Mouse (Mus musculus): ENCODE data around the gene Ncf2. TPM values are rescaled to one million over a fixed set of nuclear protein-coding genes. Genes with fewer than 3 reads are reported as not detected.

The Ncf2 gene
- total RNA-seq, 2 experiments from 2014 or later, result 102 to 136 TPM

DNA sequence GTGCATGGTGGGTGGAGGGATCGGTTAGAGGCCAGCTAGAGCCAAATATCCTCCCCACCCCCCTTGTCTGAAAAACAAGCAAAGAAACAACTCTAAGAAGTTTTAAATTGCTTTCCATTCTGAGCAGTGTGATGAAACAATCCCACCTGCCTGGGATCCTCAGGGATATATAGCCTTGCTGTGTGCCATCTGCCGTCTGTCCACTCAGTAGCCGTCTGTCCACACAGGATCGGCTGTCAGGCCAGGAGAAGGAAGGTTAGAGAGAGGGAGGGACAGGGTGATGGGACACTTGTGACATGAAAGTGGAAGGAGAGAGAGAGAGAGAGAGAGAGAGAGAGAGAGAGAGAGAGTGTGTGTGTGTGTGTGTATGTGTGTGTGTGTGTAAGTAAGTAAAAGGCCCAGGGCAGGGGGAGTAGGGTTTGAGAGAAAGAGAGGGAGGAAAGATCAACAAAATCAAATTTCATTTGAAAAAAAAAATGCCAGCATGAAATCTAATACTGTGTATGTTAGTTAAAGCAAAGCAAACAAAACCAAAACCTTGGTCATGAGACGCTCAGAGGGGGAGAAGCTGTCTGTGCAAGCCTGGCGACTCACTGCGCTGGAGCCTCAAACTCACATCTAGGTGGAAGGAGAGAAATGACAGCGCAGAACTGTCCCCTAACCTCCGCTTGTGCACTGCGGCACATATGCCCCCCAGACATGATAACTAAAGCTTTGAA is 28.8 kb downstream of the Ncf2 start:
- no peak for ATAC-seq (replicated peaks; ENCODE audit: poor library complexity, severe bottlenecking)

DNA sequence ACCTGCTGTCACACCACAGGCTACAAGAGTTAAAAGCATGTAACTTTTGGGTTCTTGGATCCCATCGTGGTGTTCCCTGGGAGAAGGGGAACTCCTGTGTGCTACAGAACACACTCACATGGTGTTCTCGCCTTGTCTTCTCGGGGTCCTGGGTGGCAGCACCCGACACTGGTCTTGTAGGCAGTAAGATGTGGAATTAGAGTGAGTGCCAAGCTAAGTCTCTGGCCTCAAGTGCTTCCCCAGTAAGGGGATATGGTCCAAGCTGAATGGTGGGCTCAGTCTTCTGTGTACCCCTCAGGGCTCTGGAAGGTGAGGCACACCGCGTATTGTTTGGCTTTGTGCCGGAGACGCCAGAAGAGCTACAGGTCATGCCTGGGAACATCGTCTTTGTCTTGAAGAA is 30.1 kb downstream of the Ncf2 start:
- no peak for ATAC-seq (replicated peaks; ENCODE audit: poor library complexity, severe bottlenecking)

DNA sequence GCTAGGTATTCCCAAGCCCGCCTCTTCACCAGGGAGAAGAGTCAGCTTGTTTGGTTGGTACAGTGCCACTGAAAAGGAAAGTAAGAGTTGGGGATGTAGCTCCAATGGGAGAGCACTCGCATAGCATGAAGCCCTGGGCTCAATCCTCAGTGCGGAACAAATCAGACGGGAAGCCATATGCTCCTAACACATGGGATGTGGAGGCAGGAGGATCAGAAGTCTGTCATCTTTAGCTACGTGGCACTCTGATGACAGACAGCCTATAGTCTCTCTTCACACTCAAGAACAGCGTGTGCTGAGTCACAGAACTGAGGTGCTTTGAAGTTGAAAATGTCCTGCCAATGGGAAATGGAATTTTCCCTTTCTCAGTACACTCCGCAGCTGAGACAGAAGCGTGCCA is 31.0 kb downstream of the Ncf2 start:
- ATAC-seq (replicated peaks; ENCODE audit: poor library complexity, severe bottlenecking), result no peak

GRCm38 (mm10) chr1:152831619-152832018 is 31.6 kb downstream of the Ncf2 start:
- no peak for ATAC-seq (replicated peaks; ENCODE audit: poor library complexity, severe bottlenecking)

- peak; percentile 88 for ATAC-seq (replicated peaks; ENCODE audit: poor library complexity, severe bottlenecking)
These were observed 32.3 kb downstream of the Ncf2 start for GRCm38 (mm10) chr1:152832316-152832715.

- ATAC-seq (replicated peaks; ENCODE audit: poor library complexity, severe bottlenecking), result no peak
These were observed 35.1 kb downstream of the Ncf2 start for GRCm38 (mm10) chr1:152835061-152835460.

- peak; percentile 57 for ATAC-seq (replicated peaks; ENCODE audit: poor library complexity, severe bottlenecking)
These were observed 38.2 kb downstream of the Ncf2 start for GRCm38 (mm10) chr1:152838026-152838702.

DNA sequence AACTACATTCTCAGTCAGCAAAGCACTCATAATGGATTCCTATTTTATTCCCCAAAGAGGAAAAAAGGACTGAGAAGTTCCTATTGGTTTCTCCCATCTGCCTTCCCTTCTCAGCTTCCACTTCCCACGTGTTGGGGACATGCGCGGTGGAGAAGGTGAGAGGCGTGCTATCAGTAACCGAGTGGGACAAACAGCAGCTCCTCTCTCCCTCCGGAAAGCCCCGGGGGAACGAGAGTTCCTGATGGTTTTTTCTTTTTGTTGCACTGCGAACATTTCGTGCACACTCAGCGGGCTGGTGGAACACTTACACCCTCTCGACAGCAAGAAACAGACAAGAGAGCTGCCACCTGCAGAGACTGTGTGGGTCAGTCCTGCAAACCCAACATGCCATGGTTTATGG is 38.8 kb downstream of the Ncf2 start:
- ATAC-seq (replicated peaks; ENCODE audit: poor library complexity, severe bottlenecking), result no peak

DNA sequence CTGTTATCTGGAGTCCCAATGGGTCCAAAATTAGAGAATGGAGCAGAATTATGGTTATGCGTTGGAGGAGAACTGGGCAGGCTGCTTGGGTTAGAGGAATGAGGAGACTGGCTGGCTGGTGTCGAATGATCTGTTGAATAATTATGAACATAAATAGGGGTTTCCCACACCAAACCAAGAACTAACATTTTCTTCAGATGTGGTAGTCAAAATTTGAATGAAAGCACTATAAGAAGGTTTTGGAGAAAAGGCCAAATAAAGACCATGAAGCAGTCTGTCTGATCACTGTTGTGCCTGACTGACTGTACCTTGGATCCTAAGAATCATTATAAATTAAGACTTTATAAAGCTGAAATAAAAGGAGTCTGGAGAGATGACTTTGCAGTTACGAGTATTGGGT is 40.3 kb downstream of the Ncf2 start:
- ATAC-seq (replicated peaks; ENCODE audit: poor library complexity, severe bottlenecking), result no peak

DNA sequence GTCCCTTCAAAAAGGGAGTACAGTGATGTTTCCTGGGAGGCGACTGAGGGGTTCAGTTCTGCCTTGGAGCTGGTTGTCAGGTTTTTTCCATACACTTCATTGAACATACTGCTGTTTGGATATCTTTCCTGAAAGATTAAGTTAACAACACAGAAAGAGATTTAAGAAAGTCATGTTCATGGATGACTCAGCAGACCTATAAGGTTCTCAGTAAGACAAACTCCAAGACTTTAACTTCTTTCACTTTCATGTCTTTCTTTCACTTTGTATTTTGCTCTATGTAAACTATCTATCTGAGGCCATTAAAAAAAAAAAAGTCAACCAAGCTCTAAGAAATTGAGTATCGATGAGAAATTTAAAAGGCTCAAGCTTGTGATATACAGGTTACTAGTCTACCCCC is 41.1 kb downstream of the Ncf2 start:
- ATAC-seq (replicated peaks; ENCODE audit: poor library complexity, severe bottlenecking), result no peak

- no peak for ATAC-seq (replicated peaks; ENCODE audit: poor library complexity, severe bottlenecking)
These were observed 44.6 kb downstream of the Ncf2 start for GRCm38 (mm10) chr1:152844634-152845033.

GRCm38 (mm10) chr1:152845211-152845730 is 45.3 kb downstream of the Ncf2 start:
- ATAC-seq (replicated peaks; ENCODE audit: poor library complexity, severe bottlenecking), result no peak

- ATAC-seq (replicated peaks; ENCODE audit: poor library complexity, severe bottlenecking), result no peak
These were observed 46.9 kb downstream of the Ncf2 start for GRCm38 (mm10) chr1:152846856-152847255.

- ATAC-seq (replicated peaks; ENCODE audit: poor library complexity, severe bottlenecking), result no peak
These were observed 69.9 kb downstream of the Ncf2 start for GRCm38 (mm10) chr1:152869901-152870300.

GRCm38 (mm10) chr1:152871031-152871430 is 71.0 kb downstream of the Ncf2 start:
- ATAC-seq (replicated peaks; ENCODE audit: poor library complexity, severe bottlenecking), result no peak

Other genes starting within 250 kb of the Ncf2 start
- not detected in 2 replicates for gene Apobec4, start 49.6 kb upstream of the Ncf2 start, total RNA-seq (2014; fragmentation: Nextera tagmentation)
- not detected in 2 replicates for gene Apobec4, start 49.6 kb upstream of the Ncf2 start, total RNA-seq (2017)
- gene Rgl1, start 33.8 kb upstream of the Ncf2 start, total RNA-seq (2014; fragmentation: Nextera tagmentation), result 1.6 and 3.3 TPM in 2 replicates
- 0.46 and 2.1 TPM in 2 replicates for gene Rgl1, start 33.8 kb upstream of the Ncf2 start, total RNA-seq (2017)
- gene Arpc5, start 33.7 kb upstream of the Ncf2 start, total RNA-seq (2014; fragmentation: Nextera tagmentation), result 175 and 199 TPM in 2 replicates
- gene Arpc5, start 33.7 kb upstream of the Ncf2 start, total RNA-seq (2017), result 115 and 134 TPM in 2 replicates
- 62.0 and 100 TPM in 2 replicates for gene Smg7, start 102.5 kb downstream of the Ncf2 start, total RNA-seq (2014; fragmentation: Nextera tagmentation)
- 26.0 and 31.2 TPM in 2 replicates for gene Smg7, start 102.5 kb downstream of the Ncf2 start, total RNA-seq (2017)
- gene Nmnat2, start 154.8 kb downstream of the Ncf2 start, total RNA-seq (2014; fragmentation: Nextera tagmentation), result not detected in 2 replicates
- not detected in 2 replicates for gene Nmnat2, start 154.8 kb downstream of the Ncf2 start, total RNA-seq (2017)

Measured in granulocyte monocyte progenitor cell, adult 5-6 weeks (primary cell).